Mouse (Mus musculus): ENCODE measurements around the gene Prickle2. TPM values are rescaled to one million over a fixed set of nuclear protein-coding genes. Genes with fewer than 3 reads are reported as not detected.
A peak's percentile ranks its signal among the peaks of the same experiment; 100 is the strongest.

Gene Prickle2
- 5.8 and 6.6 TPM in 2 replicates for polyA plus RNA-seq (2016; fragmentation: Nextera tagmentation; extraction: Ambion mirVana)

DNA sequence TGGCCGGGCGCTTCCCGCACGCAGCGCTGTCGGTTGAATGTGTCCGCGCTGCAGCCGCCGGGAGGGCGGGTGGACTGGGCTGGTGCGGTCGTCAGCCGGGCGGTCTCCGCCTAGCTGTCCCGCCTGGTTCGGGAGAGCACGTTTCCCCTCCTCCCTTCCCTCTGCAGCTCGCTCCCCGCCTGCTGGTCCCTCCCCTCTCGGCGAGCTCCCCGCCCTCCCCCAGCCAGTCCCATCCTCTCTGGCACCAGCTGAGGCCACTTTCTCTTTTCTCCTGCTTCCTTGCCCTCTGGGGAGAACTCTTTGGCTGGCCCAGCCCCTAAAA is at the start of gene Prickle2:
Gene Prickle2 (minus strand): TSS at position 11 of the 322 bp plus-strand sequence.
- H3K4me1 ChIP-seq: peaks cover 16% of the 10 kb centered on the region
- H3K4me3 ChIP-seq: peak within 1 kb of the TSS; percentile 85
- DNase-seq (ENCODE audit: low spot score): peak; percentile 85
- under 1% methylated on average over 23 of the region's 24 CpGs for WGBS
- H3K27ac ChIP-seq: peak within 1 kb of the TSS; percentile 82
- H3K9me3 ChIP-seq: no peaks in the 10 kb centered on the region
- H3K27me3 ChIP-seq (ENCODE audit: insufficient read depth, poor library complexity, severe bottlenecking): peaks cover 29% of the 10 kb centered on the region; the same call in 1 of the 2 replicates
- H3K36me3 ChIP-seq: no peaks in the 10 kb centered on the region

DNA sequence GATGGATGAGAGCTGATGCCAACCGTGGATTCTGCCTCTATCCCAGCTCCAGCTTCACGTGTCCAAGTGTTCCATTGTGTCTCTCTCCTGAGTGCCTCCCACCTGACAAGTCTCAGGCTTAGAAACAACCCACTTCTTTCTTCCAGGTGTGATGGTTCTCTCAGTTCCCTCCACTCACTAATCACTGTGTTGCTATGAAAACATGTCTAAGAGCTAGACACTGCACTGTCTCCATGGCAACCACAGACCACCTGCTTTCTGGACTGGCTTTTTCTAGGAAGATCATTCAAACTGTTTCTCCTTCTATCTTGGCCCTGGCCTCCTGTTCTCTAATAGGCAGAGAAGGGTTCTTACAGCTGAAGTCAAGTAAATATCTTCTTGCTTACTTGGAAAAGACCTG is 46.8 kb upstream of the Prickle2 start:
- H3K4me1 ChIP-seq: peaks cover 7% of the 10 kb centered on the region; the same call in 1 of the 2 replicates
- H3K27ac ChIP-seq: no peak overlapping the region
- no peaks in the 10 kb centered on the region for H3K36me3 ChIP-seq
- no peak for DNase-seq (ENCODE audit: low spot score)
- H3K27me3 ChIP-seq (ENCODE audit: insufficient read depth, poor library complexity, severe bottlenecking): no peaks in the 10 kb centered on the region
- no peaks in the 10 kb centered on the region for H3K9me3 ChIP-seq
- H3K4me3 ChIP-seq: no peak overlapping the region
- 83% methylated on average over 2 of the region's 2 CpGs for WGBS

DNA sequence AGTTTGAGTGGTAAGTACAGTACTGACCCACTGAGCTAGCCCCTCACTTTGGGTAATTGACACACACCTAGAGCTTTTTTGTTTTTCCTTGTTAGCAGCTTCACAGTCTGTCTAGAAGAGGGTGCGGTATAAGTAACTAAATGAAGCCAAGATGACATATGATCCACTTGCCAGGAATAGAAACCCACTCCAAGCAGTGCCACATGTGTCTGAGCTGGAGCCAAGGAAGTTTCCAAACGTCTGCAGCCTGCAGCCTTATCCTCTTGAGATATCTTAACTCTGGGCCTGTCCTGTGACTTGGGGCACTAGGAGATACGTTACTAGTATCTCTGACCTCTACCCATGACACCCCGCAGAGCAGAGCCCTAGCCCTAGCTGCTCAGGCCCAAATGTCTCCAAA is 43.5 kb upstream of the Prickle2 start:
- DNase-seq (ENCODE audit: low spot score): no peak
- H3K9me3 ChIP-seq: no peaks in the 10 kb centered on the region
- H3K36me3 ChIP-seq: no peaks in the 10 kb centered on the region
- H3K4me1 ChIP-seq: no peaks in the 10 kb centered on the region
- H3K4me3 ChIP-seq: no peak overlapping the region
- no peaks in the 10 kb centered on the region for H3K27me3 ChIP-seq (ENCODE audit: insufficient read depth, poor library complexity, severe bottlenecking)
- WGBS: 38% methylated on average over 4 of the region's 4 CpGs
- H3K27ac ChIP-seq: no peak overlapping the region

DNA sequence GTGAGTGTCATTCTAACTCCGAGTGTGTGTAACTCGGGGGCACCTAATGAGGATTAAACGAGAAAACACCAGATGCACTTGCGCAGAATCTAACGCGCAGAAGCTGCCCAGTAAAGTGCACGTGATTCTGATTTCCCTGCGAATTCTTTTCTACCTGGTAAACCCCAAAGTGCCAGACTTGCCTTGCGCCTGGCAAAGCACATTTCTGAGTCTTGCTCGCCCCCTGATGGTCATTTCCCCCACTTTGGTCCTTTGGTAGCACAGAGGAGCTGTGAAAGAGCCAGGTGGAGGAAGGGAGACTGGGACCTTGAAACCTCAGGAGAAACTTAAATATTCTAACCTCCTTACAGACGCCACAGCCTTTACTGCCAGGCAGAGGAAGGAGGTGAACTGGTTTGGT is 37.6 kb upstream of the Prickle2 start:
- H3K4me3 ChIP-seq: peak overlapping the region; percentile 32; the same call in 1 of the 2 replicates
- no peak for DNase-seq (ENCODE audit: low spot score)
- no peaks in the 10 kb centered on the region for H3K27me3 ChIP-seq (ENCODE audit: insufficient read depth, poor library complexity, severe bottlenecking)
- H3K36me3 ChIP-seq: no peaks in the 10 kb centered on the region
- no peaks in the 10 kb centered on the region for H3K9me3 ChIP-seq
- no peaks in the 10 kb centered on the region for H3K4me1 ChIP-seq
- H3K27ac ChIP-seq: no peak overlapping the region
- 16% methylated on average over 11 of the region's 11 CpGs for WGBS

DNA sequence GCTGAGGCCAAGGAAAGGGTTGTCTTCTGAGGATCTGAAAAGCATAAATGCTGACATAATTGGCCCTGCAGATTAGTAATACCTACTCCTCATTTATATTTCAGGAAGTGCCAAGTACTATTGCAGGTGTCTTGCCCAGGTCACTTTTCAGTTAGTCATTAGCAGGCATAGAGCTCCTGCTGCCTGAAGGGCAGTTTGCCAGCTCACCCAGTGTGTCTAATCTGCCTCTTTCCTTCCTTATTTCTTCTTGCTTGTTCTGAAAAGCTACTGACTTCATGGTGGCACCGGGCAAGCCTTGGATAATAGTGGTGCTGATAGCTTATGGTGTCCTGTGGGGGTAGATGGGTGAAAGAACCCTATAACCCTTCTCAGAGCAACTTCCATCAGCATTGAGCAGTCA is 31.2 kb upstream of the Prickle2 start:
- H3K36me3 ChIP-seq: no peaks in the 10 kb centered on the region
- WGBS: 76% methylated on average over 1 of the region's 1 CpGs
- H3K27me3 ChIP-seq (ENCODE audit: insufficient read depth, poor library complexity, severe bottlenecking): no peaks in the 10 kb centered on the region
- H3K9me3 ChIP-seq: 0 out of 2 replicates have a peak, but pooled peaks cover 2% of the 10 kb centered on the region
- DNase-seq (ENCODE audit: low spot score): no peak
- no peak overlapping the region for H3K27ac ChIP-seq
- H3K4me1 ChIP-seq: no peaks in the 10 kb centered on the region
- H3K4me3 ChIP-seq: no peak overlapping the region

DNA sequence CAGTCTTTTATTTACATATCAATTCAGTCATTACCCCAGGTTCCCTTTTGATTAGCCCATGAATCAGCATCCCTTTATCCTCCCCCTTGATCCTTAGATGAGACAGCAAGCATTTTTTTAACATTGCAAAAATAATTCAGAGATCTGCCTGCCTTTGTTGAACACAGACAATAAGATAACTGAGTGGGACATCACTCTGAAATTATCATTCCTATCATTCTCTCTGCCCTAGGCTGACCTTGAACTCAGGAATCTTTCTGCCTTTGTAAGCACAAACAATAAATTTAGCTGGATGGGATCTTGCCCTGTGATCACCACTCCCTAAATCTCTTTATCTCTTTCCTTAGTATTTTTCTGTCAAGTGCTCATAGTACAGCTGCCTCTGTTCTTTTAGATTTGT is 27.7 kb upstream of the Prickle2 start:
- H3K9me3 ChIP-seq: 0 out of 2 replicates have a peak, but pooled peaks cover 2% of the 10 kb centered on the region
- H3K4me3 ChIP-seq: no peak overlapping the region
- H3K36me3 ChIP-seq: no peaks in the 10 kb centered on the region
- H3K27me3 ChIP-seq (ENCODE audit: insufficient read depth, poor library complexity, severe bottlenecking): no peaks in the 10 kb centered on the region
- no peak for DNase-seq (ENCODE audit: low spot score)
- no peak overlapping the region for H3K27ac ChIP-seq
- 0 out of 2 replicates have a peak, but pooled peaks cover 2% of the 10 kb centered on the region for H3K4me1 ChIP-seq

DNA sequence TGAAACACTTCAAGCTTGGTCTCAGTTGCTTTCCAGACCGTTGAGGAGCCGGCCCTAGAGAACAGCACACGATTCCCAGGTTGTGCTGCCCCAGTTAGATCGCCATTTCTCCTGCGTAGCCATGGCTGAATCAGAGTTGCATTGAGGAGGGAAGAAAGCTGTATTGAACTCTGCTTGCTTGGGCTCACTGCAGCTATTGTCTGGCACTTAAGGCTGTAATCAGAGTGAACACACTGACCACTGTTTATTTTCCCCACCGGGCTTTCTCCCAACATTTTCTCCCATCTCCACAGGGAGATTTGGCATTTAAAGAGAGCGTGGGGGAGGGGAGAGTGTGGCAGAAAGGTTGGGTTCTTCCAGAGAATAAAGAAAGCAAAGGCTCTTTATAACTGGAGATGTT is 22.6 kb upstream of the Prickle2 start:
- no peak for DNase-seq (ENCODE audit: low spot score)
- Histone ChIP-seq H3K27ac (no peak overlapping the region; the same call in 1 of the 2 replicates), H3K27me3 (ENCODE audit: insufficient read depth, poor library complexity, severe bottlenecking) (no peaks in the 10 kb centered on the region), H3K36me3 (no peaks in the 10 kb centered on the region), H3K4me1 (peaks cover 19% of the 10 kb centered on the region), H3K9me3 (0 out of 2 replicates have a peak, but pooled peaks cover under 1% of the 10 kb centered on the region), H3K4me3 (no peak overlapping the region)
- 38% methylated on average over 7 of the region's 7 CpGs for WGBS

DNA sequence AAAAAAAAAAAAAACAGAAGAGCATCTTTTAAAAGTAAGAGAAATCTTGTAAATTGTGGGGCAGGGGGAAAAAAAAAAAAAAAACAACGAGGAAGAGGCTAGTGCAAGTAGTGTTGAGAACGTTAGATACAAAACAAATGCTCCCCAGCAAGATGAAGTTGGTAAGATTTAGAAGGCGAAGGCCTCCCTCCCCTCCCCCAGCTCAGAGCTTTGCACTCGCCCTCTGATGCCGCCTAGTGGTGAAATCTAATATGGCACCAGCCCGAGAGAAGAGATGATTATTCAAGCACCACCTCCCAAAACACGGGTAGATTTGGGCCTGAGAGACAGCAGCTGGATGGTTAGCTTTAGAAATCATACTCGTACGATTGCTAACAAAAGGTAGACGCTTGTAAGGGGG is 22.1 kb upstream of the Prickle2 start:
- DNase-seq (ENCODE audit: low spot score): peak; percentile 77
- Histone ChIP-seq H3K4me3 (no peak overlapping the region), H3K9me3 (no peaks in the 10 kb centered on the region), H3K4me1 (peaks cover 19% of the 10 kb centered on the region), H3K27ac (no peak overlapping the region; the same call in 1 of the 2 replicates), H3K36me3 (no peaks in the 10 kb centered on the region), H3K27me3 (ENCODE audit: insufficient read depth, poor library complexity, severe bottlenecking) (no peaks in the 10 kb centered on the region)
- WGBS: 5% methylated on average over 10 of the region's 10 CpGs

DNA sequence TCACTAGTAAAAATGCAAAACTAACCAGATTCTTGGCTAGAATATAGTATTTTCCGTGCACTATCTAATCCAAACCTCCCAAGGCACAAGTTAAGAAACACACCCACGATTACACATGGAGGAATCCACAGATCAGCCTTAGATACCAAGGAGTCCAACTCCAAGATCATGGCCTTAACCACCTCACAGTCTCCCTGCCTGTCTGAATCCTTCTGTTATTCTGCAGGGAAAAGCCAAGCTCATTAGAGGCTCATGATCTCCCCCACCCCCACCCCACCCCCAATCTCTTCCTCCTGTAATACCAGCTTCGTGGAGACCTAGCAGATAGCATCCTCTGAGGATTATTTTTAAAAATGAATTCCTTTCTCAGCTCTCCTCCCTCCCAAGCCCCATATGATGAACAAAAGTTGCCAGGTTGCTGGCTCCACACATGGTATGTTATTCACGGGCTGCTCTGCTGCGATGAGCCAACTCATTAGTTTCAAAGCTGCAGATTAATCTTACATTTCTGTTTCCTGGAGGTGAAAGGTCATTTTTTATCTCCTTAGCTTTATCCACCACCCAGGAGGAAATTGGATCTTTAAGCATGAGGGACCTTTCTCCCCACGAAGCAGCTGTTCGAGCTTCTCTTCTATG is 21.5 kb upstream of the Prickle2 start:
- H3K27me3 ChIP-seq (ENCODE audit: insufficient read depth, poor library complexity, severe bottlenecking): no peaks in the 10 kb centered on the region
- 15% methylated on average over 7 of the region's 7 CpGs for WGBS
- peaks cover 19% of the 10 kb centered on the region for H3K4me1 ChIP-seq
- no peaks in the 10 kb centered on the region for H3K9me3 ChIP-seq
- DNase-seq (ENCODE audit: low spot score): peak; percentile 59
- H3K4me3 ChIP-seq: no peak overlapping the region
- no peaks in the 10 kb centered on the region for H3K36me3 ChIP-seq
- no peak overlapping the region for H3K27ac ChIP-seq

DNA sequence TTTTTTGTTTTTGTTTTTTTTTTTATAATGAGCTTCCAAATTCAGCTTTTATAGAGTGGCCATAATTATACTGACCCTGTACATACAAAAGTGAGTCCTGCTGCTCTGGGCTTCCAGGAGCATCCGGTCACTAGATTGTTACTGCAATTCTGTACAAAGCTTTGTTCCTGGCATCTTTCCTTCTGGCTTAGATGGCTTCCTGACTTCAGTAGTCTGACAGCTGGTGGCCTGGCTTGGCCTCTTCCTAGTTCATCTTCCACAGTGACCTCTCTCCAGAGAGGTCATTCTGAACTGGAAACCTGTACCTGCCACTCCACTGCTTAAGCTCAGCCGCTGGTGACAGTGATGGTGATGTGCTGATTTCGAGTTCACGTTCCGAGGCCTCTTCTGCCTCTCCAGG is 20.2 kb upstream of the Prickle2 start:
- DNase-seq (ENCODE audit: low spot score): no peak
- WGBS: 59% methylated on average over 5 of the region's 5 CpGs
- Histone ChIP-seq H3K27ac (no peak overlapping the region), H3K4me3 (no peak overlapping the region), H3K36me3 (no peaks in the 10 kb centered on the region), H3K27me3 (ENCODE audit: insufficient read depth, poor library complexity, severe bottlenecking) (no peaks in the 10 kb centered on the region), H3K4me1 (peaks cover 19% of the 10 kb centered on the region), H3K9me3 (no peaks in the 10 kb centered on the region)

DNA sequence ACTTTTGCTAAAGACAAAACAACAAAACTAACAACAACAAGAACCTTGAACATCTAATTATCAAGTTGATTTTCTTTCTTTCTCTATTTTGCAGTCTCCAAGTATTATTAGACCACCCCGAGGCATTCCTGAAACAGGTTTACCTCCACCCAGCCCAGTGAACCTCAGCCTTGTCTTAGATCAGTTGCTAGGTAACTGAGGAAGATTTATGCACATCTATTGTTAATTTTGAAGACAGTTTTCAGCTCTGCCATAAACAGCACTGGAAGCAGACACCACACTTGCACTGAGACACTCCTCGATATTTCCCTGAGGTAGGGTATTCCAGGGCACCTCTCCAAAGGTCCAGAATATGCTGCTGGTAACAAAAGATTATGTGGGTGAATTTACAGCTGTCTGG is 18.4 kb upstream of the Prickle2 start:
- H3K4me3 ChIP-seq: no peak overlapping the region
- H3K27me3 ChIP-seq (ENCODE audit: insufficient read depth, poor library complexity, severe bottlenecking): no peaks in the 10 kb centered on the region
- no peak overlapping the region for H3K27ac ChIP-seq
- no peak for DNase-seq (ENCODE audit: low spot score)
- H3K36me3 ChIP-seq: no peaks in the 10 kb centered on the region
- H3K9me3 ChIP-seq: no peaks in the 10 kb centered on the region
- 79% methylated on average over 2 of the region's 2 CpGs for WGBS
- H3K4me1 ChIP-seq: peaks cover 19% of the 10 kb centered on the region

DNA sequence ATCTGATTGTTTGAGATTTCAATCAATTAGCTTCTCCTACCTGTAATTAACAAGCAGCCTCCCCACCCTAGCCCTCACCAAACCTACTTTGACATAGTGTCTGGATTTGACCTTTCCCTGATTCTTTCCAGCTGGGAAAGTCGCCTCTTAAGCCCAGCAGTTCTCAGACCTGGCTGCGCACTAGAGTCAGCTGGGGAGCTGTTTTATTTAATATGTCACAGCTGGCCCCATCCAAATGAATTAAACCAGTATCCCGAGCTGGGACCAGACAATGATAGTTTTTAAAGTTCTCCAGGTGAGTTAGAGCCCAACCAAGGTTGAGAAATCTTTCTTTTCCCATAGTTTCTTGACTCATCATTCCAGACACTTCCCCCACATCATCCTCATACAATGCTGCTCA is 9.9 kb upstream of the Prickle2 start:
- no peak for DNase-seq (ENCODE audit: low spot score)
- 60% methylated on average over 3 of the region's 3 CpGs for WGBS

DNA sequence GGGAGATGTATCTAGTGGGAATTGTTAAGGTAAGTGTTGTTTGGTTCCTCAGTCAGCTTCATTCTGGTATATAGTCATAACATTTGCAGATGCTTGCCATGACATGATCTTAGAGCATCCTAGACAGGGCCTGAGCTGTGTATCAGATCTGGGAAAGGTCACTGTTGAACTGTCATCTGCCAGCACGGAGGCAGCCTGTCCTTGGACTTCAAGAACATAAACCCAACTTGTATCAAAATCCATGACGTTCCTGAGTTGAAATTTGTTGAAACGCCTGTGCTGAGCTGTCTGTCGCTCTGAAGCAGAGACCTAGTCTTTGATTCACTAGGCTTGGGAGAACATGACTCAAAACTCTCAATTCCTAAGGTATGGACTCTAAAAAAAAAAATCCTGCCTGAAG is 8.8 kb upstream of the Prickle2 start:
- 77% methylated on average over 4 of the region's 4 CpGs for WGBS
- DNase-seq (ENCODE audit: low spot score): no peak
- Histone ChIP-seq H3K36me3 (no peaks in the 10 kb centered on the region), H3K27ac (no peak overlapping the region), H3K4me1 (no peaks in the 10 kb centered on the region), H3K4me3 (no peak overlapping the region), H3K27me3 (ENCODE audit: insufficient read depth, poor library complexity, severe bottlenecking) (no peaks in the 10 kb centered on the region), H3K9me3 (no peaks in the 10 kb centered on the region)

More for the DNA sequence above, 9.9 kb upstream of the Prickle2 start:
- no peaks in the 10 kb centered on the region for H3K9me3 ChIP-seq
- H3K36me3 ChIP-seq: no peaks in the 10 kb centered on the region
- no peaks in the 10 kb centered on the region for H3K27me3 ChIP-seq (ENCODE audit: insufficient read depth, poor library complexity, severe bottlenecking)
- no peaks in the 10 kb centered on the region for H3K4me1 ChIP-seq
- H3K27ac ChIP-seq: no peak overlapping the region
- no peak overlapping the region for H3K4me3 ChIP-seq

DNA sequence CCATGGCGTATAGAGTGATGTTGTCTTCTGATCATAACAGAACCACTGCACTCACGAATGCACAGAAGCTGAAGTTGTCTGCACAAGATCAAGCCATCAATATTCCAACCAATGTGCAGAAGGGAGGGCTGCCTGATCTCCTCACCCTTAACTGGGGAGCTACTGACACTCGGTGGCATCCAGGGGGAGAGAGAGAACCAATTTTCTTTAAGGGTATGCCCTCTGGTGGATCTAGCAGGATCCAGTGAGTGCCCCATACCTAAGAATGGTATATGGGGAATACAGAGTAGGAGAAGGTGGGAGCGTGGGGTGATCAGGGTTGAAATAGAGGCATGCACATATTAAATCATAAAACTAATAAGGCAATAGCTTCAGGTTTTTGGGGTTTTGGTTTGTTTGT is 2.2 kb upstream of the Prickle2 start:
- Histone ChIP-seq H3K36me3 (no peaks in the 10 kb centered on the region), H3K4me1 (peaks cover 16% of the 10 kb centered on the region)

More for the DNA sequence above, 2.2 kb upstream of the Prickle2 start:
- Histone ChIP-seq H3K9me3 (no peaks in the 10 kb centered on the region), H3K27me3 (ENCODE audit: insufficient read depth, poor library complexity, severe bottlenecking) (peaks cover 20% of the 10 kb centered on the region; the same call in 1 of the 2 replicates), H3K27ac (no peak overlapping the region), H3K4me3 (no peak overlapping the region)
- WGBS: 55% methylated on average over 4 of the region's 4 CpGs
- peak; percentile 43 for DNase-seq (ENCODE audit: low spot score)

All from heart, embryonic 10.5 days (tissue).